Mouse (Mus musculus): ENCODE results near the gene Pex10.

Gene Pex10

GRCm38 (mm10) chr4:155093431-155094149, 26.8 kb downstream of the Pex10 start:
- no peak for DNase-seq

- peak; percentile 69 to 72 for DNase-seq
Observed at GRCm38 (mm10) chr4:155094565-155094964, 27.7 kb downstream of the Pex10 start.

DNA sequence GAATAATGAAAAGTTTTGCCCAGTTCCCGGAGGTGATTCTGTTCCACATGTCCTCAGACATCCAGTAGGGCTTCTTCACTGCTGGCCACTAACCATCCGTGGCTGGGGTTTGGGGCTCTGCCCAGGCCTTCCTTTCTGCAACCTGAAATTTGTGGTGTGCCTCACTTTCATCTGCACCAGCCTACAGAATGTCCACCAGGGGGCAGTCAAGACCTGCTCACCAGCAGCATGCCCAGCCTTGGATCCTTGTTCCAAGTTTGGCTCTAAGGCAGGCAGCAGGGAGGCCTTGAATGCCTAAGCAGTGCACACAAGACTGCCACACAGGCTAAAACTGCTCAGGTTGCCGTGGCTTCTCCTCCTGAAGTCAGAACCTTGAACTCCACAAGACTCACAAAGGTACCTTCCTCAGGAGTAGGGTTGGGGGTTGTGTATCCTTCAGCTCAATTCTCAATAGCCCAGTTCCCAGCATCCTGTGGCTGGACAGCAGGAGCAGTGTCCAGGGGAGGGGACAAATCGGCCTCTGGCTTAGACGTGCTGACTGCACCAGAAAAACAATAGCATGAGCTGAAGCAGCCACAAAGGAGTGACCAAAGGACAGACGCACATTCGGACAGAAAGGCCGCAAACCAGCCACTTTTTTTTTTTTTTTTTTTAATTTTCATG, 28.6 kb downstream of the Pex10 start:
- peak; percentile 95 to 97 for DNase-seq

DNA sequence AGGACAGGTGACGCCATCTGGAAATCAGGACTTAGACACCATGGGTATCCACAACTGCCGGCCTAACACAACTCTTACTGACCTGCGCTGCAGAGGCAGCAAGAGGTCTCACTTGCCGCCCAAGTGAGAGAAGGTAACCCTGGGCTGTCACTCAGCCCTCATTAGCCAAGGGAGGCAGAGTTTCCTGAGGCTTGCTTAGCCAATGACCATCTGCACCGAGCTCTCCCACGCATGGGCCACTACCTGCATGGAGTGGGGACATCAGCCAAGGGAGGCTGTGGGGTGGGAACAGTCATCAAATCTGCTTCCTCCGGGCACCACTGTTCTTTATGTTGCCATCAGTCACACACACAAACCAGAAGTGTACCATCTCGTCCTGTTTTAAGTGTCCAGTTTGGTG, 29.2 kb downstream of the Pex10 start:
- peak; percentile 53 to 70 for DNase-seq

DNA sequence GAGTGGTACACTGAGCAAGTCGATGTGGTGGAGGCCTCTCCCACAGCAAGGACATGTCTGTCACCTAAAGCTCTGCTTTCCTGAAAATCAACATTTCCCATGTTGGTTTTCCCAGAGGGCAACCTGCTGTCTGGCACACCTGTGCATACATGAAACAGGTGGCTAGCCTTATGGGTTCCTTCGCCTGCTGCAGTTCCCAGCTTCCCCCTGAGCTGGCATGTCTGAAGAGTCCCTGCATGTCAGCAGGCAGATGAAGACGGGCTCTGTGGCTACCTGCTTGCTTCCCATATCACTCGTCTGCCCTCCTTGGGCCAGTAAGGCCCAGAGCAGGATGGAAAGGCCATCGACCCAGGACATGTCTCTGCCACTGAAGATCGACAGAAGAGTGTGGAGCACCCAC, 30.6 kb downstream of the Pex10 start:
- DNase-seq: peak in 1 of 2 experiments; percentile 28

- DNase-seq: no peak
Observed at GRCm38 (mm10) chr4:155098572-155098971, 31.8 kb downstream of the Pex10 start.

GRCm38 (mm10) chr4:155107886-155108285, 41.1 kb downstream of the Pex10 start:
- DNase-seq: no peak

- DNase-seq: no peak
Observed at GRCm38 (mm10) chr4:155109471-155109870, 42.7 kb downstream of the Pex10 start.

DNA sequence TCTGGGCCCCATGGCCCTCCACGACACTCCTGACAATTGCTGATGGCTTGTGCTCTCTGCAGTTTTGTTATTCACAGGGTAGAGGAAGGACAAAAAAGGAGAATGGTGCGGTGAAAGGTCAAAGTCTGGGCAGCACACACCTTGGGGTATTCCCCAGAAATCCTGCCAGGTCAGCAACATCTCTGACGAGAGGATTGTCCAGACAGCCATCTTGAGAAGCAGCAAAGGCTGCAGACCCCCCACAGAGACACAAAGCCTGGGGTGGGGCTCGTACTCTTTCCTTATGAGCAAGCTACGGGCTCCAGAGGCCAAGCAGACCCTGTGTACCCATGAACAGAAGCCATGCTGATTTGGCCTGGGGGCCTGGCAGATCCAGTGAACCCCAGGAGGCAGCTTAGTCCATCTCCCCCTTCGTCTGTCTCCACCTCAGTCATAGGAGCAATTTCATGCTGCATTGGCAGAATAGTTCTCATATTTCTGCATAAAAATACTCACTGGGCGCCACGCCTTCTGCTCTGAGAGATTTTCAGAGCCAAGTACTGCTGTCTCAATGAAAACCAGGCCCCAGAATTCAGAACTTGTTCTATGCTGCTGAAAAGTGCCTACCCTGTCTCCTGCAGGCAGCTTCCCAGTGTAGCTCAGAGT, 47.1 kb downstream of the Pex10 start:
- DNase-seq: no peak

- DNase-seq: no peak
Observed at GRCm38 (mm10) chr4:155116607-155117006, 49.8 kb downstream of the Pex10 start.

GRCm38 (mm10) chr4:155117396-155117978, 50.7 kb downstream of the Pex10 start:
- no peak for DNase-seq

DNA sequence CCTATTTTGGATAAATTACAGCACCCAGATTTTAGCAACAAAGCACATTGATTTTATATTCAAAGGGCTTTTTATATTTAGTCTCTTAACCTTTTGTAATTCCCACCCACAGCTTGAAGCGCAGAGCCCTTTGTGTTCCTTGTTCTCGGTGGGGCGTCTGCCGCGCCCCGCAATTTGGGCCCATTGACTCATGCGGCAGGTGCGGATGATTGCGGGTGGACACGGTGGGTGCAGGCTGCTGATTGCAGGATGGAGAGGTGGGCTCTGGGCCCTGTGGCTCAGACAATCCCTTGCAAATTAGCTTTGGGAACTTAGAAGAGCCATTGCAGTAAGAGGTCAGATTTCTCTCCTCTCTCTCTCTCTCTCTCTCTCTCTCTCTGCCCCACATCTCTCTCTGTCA, 51.5 kb downstream of the Pex10 start:
- DNase-seq: no peak

- no peak for DNase-seq
Observed at GRCm38 (mm10) chr4:155120038-155120437, 53.2 kb downstream of the Pex10 start.

DNA sequence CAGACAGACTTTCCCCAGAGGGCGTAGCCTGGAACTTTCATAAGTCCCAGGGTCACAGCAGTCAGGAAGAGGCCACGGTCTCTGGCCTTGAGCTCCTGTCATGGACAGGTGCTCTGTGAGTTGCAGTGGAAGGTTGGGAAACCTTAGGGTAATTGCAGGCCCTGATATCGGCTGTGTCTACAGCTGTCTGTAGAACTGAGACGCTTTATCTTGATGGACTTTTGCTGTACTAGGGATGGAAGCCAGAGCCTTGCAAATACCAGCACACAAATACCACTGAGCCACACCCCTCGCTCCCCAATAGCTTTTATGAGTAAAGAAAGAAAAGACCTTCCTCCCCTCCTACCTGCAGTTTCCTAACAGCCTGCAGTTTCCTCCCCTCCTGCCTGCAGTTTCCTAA, 53.8 kb downstream of the Pex10 start:
- no peak for DNase-seq

DNA sequence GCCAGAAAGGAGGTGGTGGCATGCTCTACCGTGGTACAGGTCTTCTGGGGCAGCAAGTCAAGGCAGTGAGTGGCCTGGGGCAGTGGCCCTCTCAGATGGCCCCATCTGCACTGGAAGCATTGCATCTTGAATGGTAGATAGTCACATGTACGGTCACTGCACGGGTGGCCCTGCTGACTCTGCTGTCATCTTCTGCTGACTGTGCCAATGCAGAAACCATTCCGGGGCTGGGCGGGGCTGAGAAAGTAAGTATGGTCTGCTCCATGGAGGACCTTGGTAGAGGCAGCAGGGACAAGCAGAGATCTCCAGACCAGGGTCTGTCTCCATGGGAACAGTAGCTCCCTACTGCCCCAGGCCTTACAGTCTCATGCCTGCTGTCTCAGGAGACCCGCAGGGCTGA, 54.4 kb downstream of the Pex10 start:
- no peak for DNase-seq
